Mouse (Mus musculus) adrenal gland, adult 8-10 months (tissue): Measurements from ENCODE around the gene Arhgef2. TPM values are rescaled to one million over a fixed set of nuclear protein-coding genes. Genes with fewer than 3 reads are reported as not detected.
"Not testable (repeated sequence)": the region's sequence is repeated elsewhere in the genome, so short reads cannot be mapped to it uniquely, and the experiment has no call there.

Experiments used
- DNase-seq: peaks from one replicate; pipeline ENCODE4 v3.0.0; 2022
- total RNA-seq, 4 experiments: library from RNA; stranded (reverse); gene quantifications; 2 replicates each; pipeline ENCODE4 v1.2.4; 2022

The Arhgef2 gene
- total RNA-seq, 4 experiments from 2014 or later = 22.0 to 48.2 (median 31.5) TPM

GRCm38 (mm10) chr3:88591044-88591443 lies 14.7 kb upstream of the Arhgef2 start:
- no peak for DNase-seq

- no peak for DNase-seq
Measured at GRCm38 (mm10) chr3:88591950-88592731, 13.6 kb upstream of the Arhgef2 start.

- no peak for DNase-seq
Measured at GRCm38 (mm10) chr3:88592942-88593576, 12.7 kb upstream of the Arhgef2 start.

GRCm38 (mm10) chr3:88593893-88594580 lies 11.7 kb upstream of the Arhgef2 start:
- DNase-seq = no peak

GRCm38 (mm10) chr3:88596547-88596946 lies 9.2 kb upstream of the Arhgef2 start:
- DNase-seq = not testable (repeated sequence)

- no peak for DNase-seq
Measured at GRCm38 (mm10) chr3:88602466-88602865, 3.3 kb upstream of the Arhgef2 start.

GRCm38 (mm10) chr3:88603714-88604161 lies 2.0 kb upstream of the Arhgef2 start:
- peak; percentile 82 for DNase-seq

GRCm38 (mm10) chr3:88604863-88605262 lies 903 bp upstream of the Arhgef2 start:
- no peak for DNase-seq

GRCm38 (mm10) chr3:88607065-88607757 lies 1.4 kb downstream of the Arhgef2 start:
- DNase-seq = peak; percentile 74

GRCm38 (mm10) chr3:88607758-88608138 lies 2.0 kb downstream of the Arhgef2 start:
- no peak for DNase-seq

GRCm38 (mm10) chr3:88609066-88609465 lies 3.3 kb downstream of the Arhgef2 start:
- no peak for DNase-seq

GRCm38 (mm10) chr3:88614418-88614817 lies 8.7 kb downstream of the Arhgef2 start:
- DNase-seq = no peak

GRCm38 (mm10) chr3:88615117-88615516 lies 9.4 kb downstream of the Arhgef2 start:
- DNase-seq = no peak

- no peak for DNase-seq
Measured at GRCm38 (mm10) chr3:88615902-88616391, 10.2 kb downstream of the Arhgef2 start.

GRCm38 (mm10) chr3:88616951-88617500 lies 11.3 kb downstream of the Arhgef2 start:
- no peak for DNase-seq

- DNase-seq = no peak
Measured at GRCm38 (mm10) chr3:88618074-88618871, 12.5 kb downstream of the Arhgef2 start.

- DNase-seq = no peak
Measured at GRCm38 (mm10) chr3:88619113-88620097, 13.6 kb downstream of the Arhgef2 start.

GRCm38 (mm10) chr3:88620146-88620991 lies 14.6 kb downstream of the Arhgef2 start:
- no peak for DNase-seq

GRCm38 (mm10) chr3:88620992-88621536 lies 15.3 kb downstream of the Arhgef2 start:
- peak; percentile 62 for DNase-seq
